Mouse (Mus musculus) forebrain, embryonic 12.5 days (tissue): Measurements from ENCODE around the gene Klhl24. TPM values are rescaled to one million over a fixed set of nuclear protein-coding genes. Genes with fewer than 3 reads are reported as not detected.

Experiments
- ATAC-seq: fragments of 200-750 bp; cut with Nextera tagmentation; 2 replicates; pipeline ENCODE4 v1.8.0; 2017; ENCODE audit warnings: moderate TSS enrichment; ENCODE audit not compliant: low FRiP score
- H3K27ac ChIP-seq: fragments of 300-500 bp; sonication (generic); 2 replicates; pipeline ENCODE4 v1.5.1; 2016; ENCODE audit warnings: mild to moderate bottlenecking
- H3K27me3 ChIP-seq: fragments of 300-500 bp; sonication (generic); 2 replicates; pipeline ENCODE4 v1.6.1; 2016; ENCODE audit warnings: mild to moderate bottlenecking
- H3K36me3 ChIP-seq: fragments of 300-500 bp; sonication (generic); replicated peaks from 2 replicates; pipeline ENCODE4 v1.6.1; 2016; ENCODE audit warnings: mild to moderate bottlenecking
- H3K4me1 ChIP-seq: fragments of 300-500 bp; sonication (generic); 2 replicates; pipeline ENCODE4 v1.6.1; 2016
- H3K4me2 ChIP-seq: fragments of 300-500 bp; sonication (generic); 2 replicates; pipeline ENCODE4 v1.6.1; 2016; ENCODE audit warnings: mild to moderate bottlenecking, moderate library complexity
- H3K4me3 ChIP-seq: fragments of 300-500 bp; sonication (generic); replicated peaks from 2 replicates; pipeline ENCODE4 v1.5.1; 2016; ENCODE audit warnings: mild to moderate bottlenecking
- H3K9ac ChIP-seq: fragments of 300-500 bp; sonication (generic); 2 replicates; pipeline ENCODE4 v1.6.1; 2016; ENCODE audit warnings: mild to moderate bottlenecking
- H3K9me3 ChIP-seq: fragments of 300-500 bp; sonication (generic); 2 replicates; pipeline ENCODE4 v1.6.1; 2016
- WGBS: fragments of 180-500 bp; shearing (Covaris S2); methylation state at CpG from one replicate; pipeline ENCODE4 v1.1.7; 2016; 5-methylcytosine and 5-hydroxymethylcytosine counted together
- polyA plus RNA-seq: library from polyadenylated mRNA; unstranded; fragments of >200 nt; fragmentation: Nextera tagmentation; extraction: Ambion mirVana; gene quantifications from 2 replicates; pipeline ENCODE4 v1.2.1, GENCODE M21; 2016

Gene Klhl24
- 53.0 and 64.5 TPM in 2 replicates for polyA plus RNA-seq

GRCm38 (mm10) chr16:20097069-20097710 is at the start of gene Klhl24:
Klhl24 (plus strand) TSS chr16:20097542.
- Histone ChIP-seq H3K27me3 (no peaks in the 10 kb centered on the region), H3K4me3 (peak within 1 kb of the TSS; percentile 93), H3K9ac (peak within 1 kb of the TSS; percentile 93), H3K4me2 (peak within 1 kb of the TSS; percentile 62), H3K36me3 (no peaks in the 10 kb centered on the region), H3K4me1 (no peaks in the 10 kb centered on the region), H3K9me3 (no peaks in the 10 kb centered on the region), H3K27ac (peak within 1 kb of the TSS; percentile 99)
- 2% methylated on average over 29 of the region's 29 CpGs for WGBS
- ATAC-seq, result peak; percentile 97

DNA sequence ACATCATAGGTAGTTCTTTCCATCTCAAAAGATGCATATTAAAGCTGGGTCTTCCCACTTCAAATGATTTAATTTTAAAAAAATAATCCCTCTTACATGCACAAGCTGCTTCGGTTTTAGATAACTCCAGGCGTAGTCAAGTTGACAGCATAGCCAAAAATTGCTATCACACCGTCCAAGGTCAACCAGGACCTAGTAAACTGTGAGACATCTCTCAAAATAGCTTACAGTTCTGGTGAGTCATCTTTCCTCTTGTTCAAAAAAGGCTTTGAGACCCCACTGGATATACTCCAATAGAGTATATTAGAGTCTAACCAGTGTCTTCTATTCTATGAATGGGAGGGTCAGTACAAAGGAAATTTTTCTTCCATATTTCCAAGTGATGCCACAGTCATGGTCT is 44.7 kb upstream of the Klhl24 start:
- H3K9ac ChIP-seq, result no peak overlapping the region
- no peak overlapping the region for H3K4me2 ChIP-seq
- no peak overlapping the region for H3K4me3 ChIP-seq
- no peak for ATAC-seq
- no peaks in the 10 kb centered on the region for H3K4me1 ChIP-seq
- no peaks in the 10 kb centered on the region for H3K27me3 ChIP-seq
- WGBS, result 91% methylated on average over 3 of the region's 3 CpGs
- no peak overlapping the region for H3K27ac ChIP-seq
- no peaks in the 10 kb centered on the region for H3K36me3 ChIP-seq
- H3K9me3 ChIP-seq, result no peaks in the 10 kb centered on the region

GRCm38 (mm10) chr16:20072770-20073169 is 24.6 kb upstream of the Klhl24 start:
- Histone ChIP-seq H3K9me3 (no peaks in the 10 kb centered on the region), H3K27ac (no peak overlapping the region), H3K27me3 (no peaks in the 10 kb centered on the region), H3K4me3 (no peak overlapping the region), H3K4me1 (no peaks in the 10 kb centered on the region), H3K36me3 (no peaks in the 10 kb centered on the region), H3K4me2 (no peak overlapping the region), H3K9ac (no peak overlapping the region)
- WGBS, result 58% methylated on average over 1 of the region's 1 CpGs
- ATAC-seq, result no peak

DNA sequence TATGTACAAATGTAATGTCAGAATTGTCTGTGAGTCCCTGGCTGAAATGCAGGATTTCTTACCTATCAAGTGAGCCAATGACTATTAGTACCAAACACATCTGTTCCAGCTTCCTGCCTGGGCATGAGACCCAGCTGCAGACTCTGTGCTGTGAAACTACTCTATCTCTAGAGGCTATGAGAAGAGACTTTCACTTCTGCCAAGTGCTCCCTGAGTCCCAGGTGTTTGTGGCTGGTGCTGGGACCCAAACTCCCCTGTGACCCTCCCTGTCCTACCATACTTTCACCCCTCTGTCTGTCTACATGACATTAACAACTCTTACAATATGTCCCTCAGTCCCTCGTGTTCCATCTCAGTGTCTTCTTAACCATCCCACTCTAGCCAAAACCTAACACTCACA is 20.7 kb upstream of the Klhl24 start:
- H3K36me3 ChIP-seq, result no peaks in the 10 kb centered on the region
- no peak overlapping the region for H3K4me3 ChIP-seq
- ATAC-seq, result no peak
- no peak overlapping the region for H3K4me2 ChIP-seq
- no peaks in the 10 kb centered on the region for H3K9me3 ChIP-seq
- H3K4me1 ChIP-seq, result no peaks in the 10 kb centered on the region
- no peak overlapping the region for H3K9ac ChIP-seq
- no peak overlapping the region for H3K27ac ChIP-seq
- 79% methylated on average over 1 of the region's 1 CpGs for WGBS
- H3K27me3 ChIP-seq, result no peaks in the 10 kb centered on the region

DNA sequence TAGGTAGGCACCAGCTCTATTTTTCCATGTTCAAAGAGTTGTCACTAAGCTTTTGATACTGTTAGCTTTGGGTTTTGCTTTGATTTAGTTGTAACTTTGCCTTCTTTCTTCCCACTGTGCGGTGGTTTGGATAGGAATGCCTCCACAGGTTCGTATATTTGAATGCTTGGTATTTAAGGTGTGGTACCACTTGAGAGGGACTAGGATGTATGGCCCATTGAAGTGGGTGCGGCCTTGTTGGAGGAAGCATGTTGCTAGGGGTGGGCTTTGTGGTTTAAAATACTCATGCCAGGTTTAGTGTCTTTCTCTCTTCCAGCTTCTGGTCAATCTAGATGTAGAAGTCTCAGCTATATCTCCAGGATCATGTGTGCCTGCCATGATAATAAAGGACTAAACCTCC is 17.1 kb upstream of the Klhl24 start:
- Histone ChIP-seq H3K4me1 (no peaks in the 10 kb centered on the region), H3K4me3 (no peak overlapping the region), H3K36me3 (no peaks in the 10 kb centered on the region), H3K9me3 (no peaks in the 10 kb centered on the region), H3K27me3 (no peaks in the 10 kb centered on the region), H3K9ac (no peak overlapping the region), H3K27ac (no peak overlapping the region), H3K4me2 (no peak overlapping the region)
- WGBS, result 91% methylated on average over 3 of the region's 3 CpGs
- ATAC-seq, result no peak

GRCm38 (mm10) chr16:20084623-20085022 is 12.7 kb upstream of the Klhl24 start:
- no peaks in the 10 kb centered on the region for H3K27me3 ChIP-seq
- ATAC-seq, result no peak
- no peaks in the 10 kb centered on the region for H3K36me3 ChIP-seq
- no peaks in the 10 kb centered on the region for H3K9me3 ChIP-seq
- H3K4me3 ChIP-seq, result no peak overlapping the region
- H3K4me2 ChIP-seq, result no peak overlapping the region
- H3K4me1 ChIP-seq, result no peaks in the 10 kb centered on the region
- H3K9ac ChIP-seq, result no peak overlapping the region
- H3K27ac ChIP-seq, result no peak overlapping the region
- WGBS, result 93% methylated on average over 1 of the region's 1 CpGs

DNA sequence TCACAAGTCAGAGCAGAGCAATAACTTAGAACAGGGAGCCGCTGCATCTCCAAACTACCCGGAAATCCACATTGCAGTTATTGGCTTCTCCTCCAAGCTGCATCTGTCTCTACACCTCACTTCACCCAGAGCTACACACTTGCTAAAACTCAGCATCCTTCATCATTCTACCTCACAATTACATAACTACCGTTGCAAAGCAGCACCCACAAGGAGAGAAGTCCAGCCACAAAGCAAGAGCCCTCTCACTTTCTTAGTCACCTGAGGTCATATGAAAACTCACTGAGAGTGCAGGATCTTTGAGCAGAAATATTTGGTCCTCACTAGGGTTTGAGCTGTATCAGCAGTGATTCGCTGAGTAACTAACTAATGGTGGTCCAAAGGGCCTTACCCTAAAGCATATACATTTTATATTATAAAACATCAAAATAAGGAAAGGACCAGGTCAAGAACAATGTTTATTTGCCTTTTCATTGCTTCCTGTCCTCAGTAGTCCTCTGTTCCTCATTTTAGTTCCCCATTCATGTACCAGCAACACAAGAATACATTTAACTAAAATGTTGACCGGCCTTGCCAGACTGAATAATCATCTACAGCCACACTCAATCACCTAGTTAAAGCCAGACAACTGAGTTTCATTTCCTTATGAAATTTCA is 12.0 kb upstream of the Klhl24 start:
- H3K9me3 ChIP-seq, result no peaks in the 10 kb centered on the region
- H3K36me3 ChIP-seq, result no peaks in the 10 kb centered on the region
- WGBS, result 89% methylated on average over 5 of the region's 5 CpGs
- H3K4me2 ChIP-seq, result no peak overlapping the region
- no peak overlapping the region for H3K27ac ChIP-seq
- H3K9ac ChIP-seq, result no peak overlapping the region
- H3K4me3 ChIP-seq, result no peak overlapping the region
- no peak for ATAC-seq
- no peaks in the 10 kb centered on the region for H3K27me3 ChIP-seq
- H3K4me1 ChIP-seq, result no peaks in the 10 kb centered on the region

DNA sequence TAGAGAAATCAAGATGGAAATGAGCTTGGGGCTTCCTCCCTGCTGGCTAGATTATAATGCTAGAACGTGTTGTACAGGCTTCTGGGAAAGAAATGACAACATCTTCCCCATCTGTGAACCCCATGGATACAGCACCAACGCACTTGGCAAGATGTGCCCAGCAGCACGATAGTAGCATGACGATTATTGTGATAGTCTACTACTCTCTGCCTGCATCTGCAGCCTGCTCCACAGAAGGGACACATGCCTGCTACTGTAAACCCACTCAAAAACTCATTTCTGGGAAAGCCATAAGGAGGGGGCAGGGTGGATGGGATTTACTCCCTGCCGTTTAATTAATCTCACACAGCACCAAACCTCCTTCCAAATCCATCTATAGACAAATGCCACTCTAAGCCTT is 10.4 kb upstream of the Klhl24 start:
- Histone ChIP-seq H3K27ac (no peak overlapping the region), H3K4me3 (no peak overlapping the region), H3K4me1 (no peaks in the 10 kb centered on the region), H3K9me3 (no peaks in the 10 kb centered on the region), H3K36me3 (no peaks in the 10 kb centered on the region), H3K27me3 (no peaks in the 10 kb centered on the region), H3K4me2 (no peak overlapping the region), H3K9ac (no peak overlapping the region)
- WGBS, result 79% methylated on average over 5 of the region's 5 CpGs
- no peak for ATAC-seq

DNA sequence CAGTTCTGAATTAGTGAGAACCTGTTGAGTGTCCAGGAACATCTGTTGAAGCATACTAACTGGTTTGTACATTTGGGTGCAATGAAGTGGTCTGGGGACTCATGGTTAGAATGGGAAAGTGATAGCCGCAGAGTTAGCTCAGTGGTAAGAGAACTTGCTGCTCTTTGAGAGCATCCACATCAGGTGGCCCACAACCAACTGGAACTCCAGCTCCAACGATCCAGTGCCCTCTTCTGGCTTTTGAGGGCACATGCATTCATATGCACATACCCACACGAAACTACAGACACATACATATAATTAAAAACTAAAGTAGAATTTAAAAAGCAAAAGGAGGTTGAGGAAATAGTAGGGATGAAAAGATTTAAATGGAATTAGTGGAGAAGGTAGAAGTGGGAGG is 7.7 kb upstream of the Klhl24 start:
- H3K4me1 ChIP-seq, result no peaks in the 10 kb centered on the region
- H3K27me3 ChIP-seq, result no peaks in the 10 kb centered on the region
- no peak overlapping the region for H3K9ac ChIP-seq
- WGBS, result 83% methylated on average over 3 of the region's 3 CpGs
- H3K27ac ChIP-seq, result no peak overlapping the region
- H3K4me2 ChIP-seq, result no peak overlapping the region
- ATAC-seq, result no peak
- H3K36me3 ChIP-seq, result no peaks in the 10 kb centered on the region
- H3K9me3 ChIP-seq, result no peaks in the 10 kb centered on the region
- H3K4me3 ChIP-seq, result no peak overlapping the region

DNA sequence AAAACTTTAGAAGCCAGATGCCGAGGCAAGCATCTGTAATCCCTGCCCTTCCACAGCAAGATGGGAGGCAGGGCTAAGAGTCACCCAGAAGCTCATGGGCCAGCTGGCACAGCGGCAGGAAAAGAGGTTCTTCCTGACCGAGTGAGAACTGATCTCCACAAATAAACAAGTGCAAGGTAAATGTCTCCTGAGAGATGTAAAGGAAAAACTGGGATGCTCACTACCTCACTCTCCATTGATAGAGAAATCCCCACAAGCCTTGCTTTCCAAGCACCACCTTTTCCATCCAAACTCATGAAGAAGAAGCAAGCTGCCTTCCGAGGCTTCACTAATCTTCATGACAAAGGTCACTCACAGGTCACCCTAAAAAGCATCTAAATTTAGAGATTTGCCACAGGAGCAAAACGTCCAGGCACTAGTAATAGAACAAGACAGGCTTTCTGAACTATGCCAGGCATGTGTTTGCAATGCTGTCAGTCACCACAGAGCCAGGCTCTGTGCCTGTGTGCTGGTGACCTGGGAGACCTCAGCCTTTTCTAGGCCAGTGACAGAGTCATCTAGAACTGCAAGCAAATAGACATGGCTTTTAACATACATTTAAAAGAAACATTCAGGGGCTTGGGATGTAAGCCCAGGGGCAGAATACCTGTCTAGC is 6.3 kb upstream of the Klhl24 start:
- H3K36me3 ChIP-seq, result no peaks in the 10 kb centered on the region
- H3K9ac ChIP-seq, result no peak overlapping the region
- no peak overlapping the region for H3K27ac ChIP-seq
- no peak overlapping the region for H3K4me3 ChIP-seq
- no peaks in the 10 kb centered on the region for H3K27me3 ChIP-seq
- WGBS, result 55% methylated on average over 5 of the region's 5 CpGs
- ATAC-seq, result no peak
- H3K4me2 ChIP-seq, result no peak overlapping the region
- H3K9me3 ChIP-seq, result no peaks in the 10 kb centered on the region
- no peaks in the 10 kb centered on the region for H3K4me1 ChIP-seq

GRCm38 (mm10) chr16:20095966-20096365 is 1.4 kb upstream of the Klhl24 start:
- H3K9ac ChIP-seq, result no peak overlapping the region
- ATAC-seq, result no peak
- no peaks in the 10 kb centered on the region for H3K4me1 ChIP-seq
- H3K27ac ChIP-seq, result no peak overlapping the region
- 71% methylated on average over 2 of the region's 2 CpGs for WGBS
- no peak overlapping the region for H3K4me3 ChIP-seq
- no peaks in the 10 kb centered on the region for H3K27me3 ChIP-seq
- no peaks in the 10 kb centered on the region for H3K9me3 ChIP-seq
- H3K36me3 ChIP-seq, result no peaks in the 10 kb centered on the region
- H3K4me2 ChIP-seq, result no peak overlapping the region

GRCm38 (mm10) chr16:20097711-20098374 is 501 bp downstream of the Klhl24 start:
- Histone ChIP-seq H3K9ac (peak overlapping the region; percentile 93), H3K27ac (peak overlapping the region; percentile 99), H3K27me3 (no peaks in the 10 kb centered on the region), H3K4me3 (peak overlapping the region; percentile 93), H3K4me1 (no peaks in the 10 kb centered on the region), H3K4me2 (peak overlapping the region; percentile 62), H3K36me3 (0 out of 2 replicates have a peak, but pooled peaks cover 6% of the 10 kb centered on the region), H3K9me3 (0 out of 2 replicates have a peak, but pooled peaks cover 4% of the 10 kb centered on the region)
- peak; percentile 90 for ATAC-seq
- under 1% methylated on average over 61 of the region's 61 CpGs for whole genome bisulfite sequencing
